Mouse (Mus musculus): ENCODE measurements around the gene Dnm3.

DNA sequence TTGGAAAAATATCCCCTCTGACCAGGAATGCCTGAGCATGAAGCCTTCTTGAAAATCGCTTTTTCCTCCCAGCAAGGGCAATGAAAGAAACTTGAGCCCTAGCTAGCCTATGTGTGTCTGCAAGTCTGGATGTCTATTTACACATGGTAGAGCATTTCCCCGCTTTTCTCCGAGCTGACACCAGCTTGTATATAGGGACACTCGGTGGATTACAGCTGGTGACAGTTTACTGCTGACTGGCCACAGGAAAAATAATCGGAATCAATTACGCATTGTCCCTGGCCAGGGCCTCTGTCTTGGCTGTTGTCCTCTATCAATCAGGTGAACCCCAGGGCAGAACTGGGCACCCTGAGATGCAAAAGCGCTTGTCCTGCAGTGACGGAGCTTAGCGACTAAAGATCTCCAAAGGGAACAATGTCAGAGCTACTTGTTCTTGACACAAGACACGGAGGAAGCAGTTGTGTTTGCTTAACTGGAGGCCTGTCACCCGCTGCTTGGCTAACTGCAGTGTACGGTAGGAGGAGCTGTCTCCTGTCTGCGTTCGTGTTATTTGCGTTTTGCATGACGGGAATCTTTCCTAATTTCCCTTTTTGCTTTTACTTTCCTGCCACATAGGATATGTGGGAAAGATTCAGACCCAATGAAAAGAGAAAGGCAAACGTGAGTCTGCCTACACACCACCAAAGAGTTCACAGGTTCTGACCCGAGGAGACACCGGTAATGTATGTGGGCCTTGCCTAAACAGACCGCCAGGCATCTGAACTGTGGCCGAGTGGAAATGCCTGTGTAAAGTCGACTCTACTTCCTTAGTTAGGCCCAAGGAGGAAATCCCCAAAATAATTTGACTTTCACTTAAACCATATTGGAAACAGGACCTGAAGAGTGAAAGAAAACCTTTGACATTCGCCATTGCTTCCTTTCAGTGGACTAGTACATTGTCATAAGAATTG is 472.7 kb downstream of the Dnm3 start:
- TF ChIP-seq POLR2A (IDR thresholded peaks at IDR 0.05; ENCODE audit: insufficient read length, low read depth): no peak
- no peak for TF ChIP-seq MAX (IDR thresholded peaks at IDR 0.05; ENCODE audit: low read depth)
- no peak for TF ChIP-seq USF1 (IDR thresholded peaks at IDR 0.05; ENCODE audit: low read depth)
- no peak for TF ChIP-seq POLR2AphosphoS2 (IDR thresholded peaks at IDR 0.05; ENCODE audit: insufficient read length, low read depth)
- TF ChIP-seq TCF12 (IDR thresholded peaks at IDR 0.05; ENCODE audit: insufficient read depth, poor library complexity, severe bottlenecking): no peak
- TF ChIP-seq TCF3 (IDR thresholded peaks at IDR 0.05; ENCODE audit: insufficient read length, low read depth): no peak
- TF ChIP-seq SRF (IDR thresholded peaks at IDR 0.05; ENCODE audit: control insufficient read depth, insufficient read length, low read depth): no peak
- no peak for TF ChIP-seq E2F4 (IDR thresholded peaks at IDR 0.05; ENCODE audit: insufficient read depth)
- no peak for TF ChIP-seq MYOD1 (IDR thresholded peaks at IDR 0.05; ENCODE audit: control insufficient read depth in 1 of 3, insufficient read length in 2 of 3, low read depth in 2 of 3)
- TF ChIP-seq MYOG (IDR thresholded peaks at IDR 0.05; ENCODE audit: control insufficient read depth in 1 of 3, insufficient read depth in 1 of 3, insufficient read length in 2 of 3, low read depth in 2 of 3): no peak
